Mouse (Mus musculus) myocyte (in vitro differentiated cells): ENCODE results near the gene Krtap21-1. TPM values are rescaled to one million over a fixed set of nuclear protein-coding genes. Genes with fewer than 3 reads are reported as not detected.

Experiments
- H3K27me3 ChIP-seq: one replicate; pipeline ENCODE4 v1.6.1; 2011; ENCODE audit not compliant: control insufficient read depth, insufficient read depth, insufficient read length
- H3K36me3 ChIP-seq: one replicate; pipeline ENCODE4 v1.6.1; 2011; ENCODE audit not compliant: control insufficient read depth, insufficient read depth
- H3K4me2 ChIP-seq: one replicate; pipeline ENCODE4 v1.6.1; 2011; ENCODE audit warnings: low read depth, control low read depth
- H3K4me3 ChIP-seq: one replicate; pipeline ENCODE4 v1.5.1; 2011; ENCODE audit warnings: mild to moderate bottlenecking, control low read depth, moderate library complexity
- H3K79me2 ChIP-seq: one replicate; pipeline ENCODE4 v1.6.1; 2011; ENCODE audit not compliant: control insufficient read depth, insufficient read depth
- H3ac ChIP-seq: one replicate; pipeline ENCODE4 v1.6.1; 2011; ENCODE audit not compliant: control insufficient read depth, insufficient read length
- CEBPB ChIP-seq: IDR thresholded peaks from 2 replicates; pipeline ENCODE4 v1.6.1; 2011; ENCODE audit warnings: mild to moderate bottlenecking, moderate library complexity; ENCODE audit not compliant: poor library complexity, insufficient read depth, severe bottlenecking
- E2F4 ChIP-seq: IDR thresholded peaks from one replicate; pipeline ENCODE4 v1.6.1; 2011; ENCODE audit warnings: mild to moderate bottlenecking, control low read depth, moderate library complexity; ENCODE audit not compliant: insufficient read depth
- MYOD1 ChIP-seq, 3 experiments: IDR thresholded peaks; one replicate each; pipeline ENCODE4 v1.6.1; 2011; ENCODE audit warnings: control low read depth in 2 of 3, low read depth in 2 of 3, mild to moderate bottlenecking in 2 of 3, moderate library complexity in 1 of 3; ENCODE audit not compliant: insufficient read length in 2 of 3, control insufficient read depth in 1 of 3
- MYOG ChIP-seq, 3 experiments: IDR thresholded peaks; one replicate each; pipeline ENCODE4 v1.6.1; 2011; ENCODE audit warnings: control low read depth in 2 of 3, low read depth in 2 of 3, mild to moderate bottlenecking in 2 of 3; ENCODE audit not compliant: insufficient read length in 2 of 3, control insufficient read depth in 1 of 3, insufficient read depth in 1 of 3
- POLR2A ChIP-seq: IDR thresholded peaks from one replicate; pipeline ENCODE4 v1.6.1; 2011; ENCODE audit warnings: low read depth, mild to moderate bottlenecking, control low read depth, moderate library complexity; ENCODE audit not compliant: insufficient read length
- POLR2AphosphoS2 ChIP-seq: IDR thresholded peaks from one replicate; pipeline ENCODE4 v1.6.1; 2011; ENCODE audit warnings: low read depth, control low read depth; ENCODE audit not compliant: insufficient read length
- REST ChIP-seq: IDR thresholded peaks from one replicate; pipeline ENCODE4 v1.6.1; 2011; ENCODE audit warnings: mild to moderate bottlenecking, control low read depth, moderate library complexity; ENCODE audit not compliant: insufficient read depth, insufficient read length
- SRF ChIP-seq: IDR thresholded peaks from one replicate; pipeline ENCODE4 v1.6.1; 2011; ENCODE audit warnings: low read depth; ENCODE audit not compliant: control insufficient read depth, insufficient read length
- TCF12 ChIP-seq: IDR thresholded peaks from one replicate; pipeline ENCODE4 v1.6.1; 2011; ENCODE audit warnings: mild to moderate bottlenecking, control low read depth; ENCODE audit not compliant: poor library complexity, insufficient read depth, severe bottlenecking
- TCF3 ChIP-seq: IDR thresholded peaks from one replicate; pipeline ENCODE4 v1.6.1; 2011; ENCODE audit warnings: low read depth, control low read depth; ENCODE audit not compliant: insufficient read length
- USF1 ChIP-seq: IDR thresholded peaks from one replicate; pipeline ENCODE4 v1.6.1; 2011; ENCODE audit warnings: low read depth, mild to moderate bottlenecking, control low read depth, moderate library complexity
- polyA plus RNA-seq: library from polyadenylated mRNA; unstranded; fragments of >200 nt; fragmentation: generic; extraction: Trizol; gene quantifications from one replicate; pipeline ENCODE4 v1.2.1, GENCODE M21; 2012; ENCODE audit warnings: missing spikeins

Krtap21-1 gene
- polyA plus RNA-seq, 1 experiment = not detected

- Histone ChIP-seq H3ac (no peak overlapping the region), H3K36me3 (no peaks in the 10 kb centered on the region), H3K27me3 (no peaks in the 10 kb centered on the region), H3K79me2 (no peaks in the 10 kb centered on the region), H3K4me2 (no peak overlapping the region), H3K4me3 (no peak overlapping the region)
- TF ChIP-seq TCF12 (no peak), E2F4 (no peak), SRF (no peak), MYOG (IDR thresholded peaks at IDR 0.05; ENCODE audit: control insufficient read depth in 1 of 3, insufficient read depth in 1 of 3, insufficient read length in 2 of 3, low read depth in 2 of 3) (no peak), MYOD1 (IDR thresholded peaks at IDR 0.05; ENCODE audit: control insufficient read depth in 1 of 3, insufficient read length in 2 of 3, low read depth in 2 of 3) (no peak), POLR2A (no peak), REST (no peak), CEBPB (no peak)
Measured at GRCm38 (mm10) chr16:89410345-89411068, 6.8 kb upstream of the Krtap21-1 start.

GRCm38 (mm10) chr16:89372734-89373461 lies 30.8 kb downstream of the Krtap21-1 start:
- no peaks in the 10 kb centered on the region for H3K27me3 ChIP-seq
- TF ChIP-seq MYOD1 (IDR thresholded peaks at IDR 0.05; ENCODE audit: control insufficient read depth in 1 of 3, insufficient read length in 2 of 3, low read depth in 2 of 3) (no peak), REST (no peak), SRF (no peak), POLR2A (no peak), E2F4 (no peak), POLR2AphosphoS2 (no peak), MYOG (IDR thresholded peaks at IDR 0.05; ENCODE audit: control insufficient read depth in 1 of 3, insufficient read depth in 1 of 3, insufficient read length in 2 of 3, low read depth in 2 of 3) (no peak), CEBPB (no peak), USF1 (no peak), TCF3 (no peak)
- no peaks in the 10 kb centered on the region for H3K36me3 ChIP-seq
- H3K4me3 ChIP-seq = no peak overlapping the region
- no peak overlapping the region for H3K4me2 ChIP-seq
- H3ac ChIP-seq = no peak overlapping the region
- H3K79me2 ChIP-seq = no peaks in the 10 kb centered on the region

Other genes starting within 250 kb of the Krtap21-1 start
- not detected for gene Gm9789, start 245.9 kb downstream of the Krtap21-1 start, polyA plus RNA-seq
- not detected for gene Gm7735, start 234.4 kb downstream of the Krtap21-1 start, polyA plus RNA-seq
- not detected for gene 1110057P08Rik, start 229.1 kb downstream of the Krtap21-1 start, polyA plus RNA-seq
- gene Krtap20-2, start 198.0 kb downstream of the Krtap21-1 start, polyA plus RNA-seq = not detected
- gene Krtap6-2, start 16.2 kb upstream of the Krtap21-1 start, polyA plus RNA-seq = not detected
- not detected for gene Krtap8-1, start 84.1 kb upstream of the Krtap21-1 start, polyA plus RNA-seq
- not detected for gene Krtap7-1, start 104.5 kb upstream of the Krtap21-1 start, polyA plus RNA-seq
- not detected for gene Krtap11-1, start 167.3 kb upstream of the Krtap21-1 start, polyA plus RNA-seq